Mouse (Mus musculus) gonadal fat pad, adult 2 months (tissue): Measurements from ENCODE around the gene Gm29735. TPM values are rescaled to one million over a fixed set of nuclear protein-coding genes. Genes with fewer than 3 reads are reported as not detected.
"Not testable (repeated sequence)": the region's sequence is repeated elsewhere in the genome, so short reads cannot be mapped to it uniquely, and the experiment has no call there.

Source experiments
- DNase-seq: peaks from one replicate; pipeline ENCODE4 v3.0.0-alpha.2; 2012; ENCODE audit warnings: low read depth
- polyA plus RNA-seq: library from polyadenylated mRNA; depleted of rRNA; stranded (reverse); fragments of >200 nt; gene quantifications from 2 replicates; pipeline ENCODE4 v1.2.3, GENCODE M21; 2012; rRNA removed

The Gm29735 gene
- polyA plus RNA-seq, result not detected in 2 replicates

DNA sequence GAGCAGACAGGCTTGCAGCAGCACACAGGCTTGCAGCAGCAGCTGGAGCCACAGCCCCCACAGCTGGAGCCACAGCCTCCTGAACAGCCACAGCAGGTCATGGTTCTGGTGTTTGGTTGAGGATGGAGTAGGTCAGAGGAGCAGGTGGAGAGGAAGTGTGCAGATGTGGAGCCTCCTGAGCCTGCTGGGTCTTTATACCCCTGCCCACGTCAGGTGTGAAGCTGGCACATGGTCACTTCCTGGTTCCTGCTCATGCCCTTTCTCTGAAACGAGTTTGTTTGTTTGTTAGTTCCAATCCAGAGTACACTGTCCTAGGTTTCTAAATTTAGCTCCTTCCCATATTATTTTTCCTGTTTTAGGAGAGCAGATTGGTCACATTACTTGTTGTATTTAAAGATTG lies at the start of gene Gm29735:
Gm29735 (minus strand) TSS at position 101 of the 400 bp plus-strand sequence.
- DNase-seq, result not testable (repeated sequence)

DNA sequence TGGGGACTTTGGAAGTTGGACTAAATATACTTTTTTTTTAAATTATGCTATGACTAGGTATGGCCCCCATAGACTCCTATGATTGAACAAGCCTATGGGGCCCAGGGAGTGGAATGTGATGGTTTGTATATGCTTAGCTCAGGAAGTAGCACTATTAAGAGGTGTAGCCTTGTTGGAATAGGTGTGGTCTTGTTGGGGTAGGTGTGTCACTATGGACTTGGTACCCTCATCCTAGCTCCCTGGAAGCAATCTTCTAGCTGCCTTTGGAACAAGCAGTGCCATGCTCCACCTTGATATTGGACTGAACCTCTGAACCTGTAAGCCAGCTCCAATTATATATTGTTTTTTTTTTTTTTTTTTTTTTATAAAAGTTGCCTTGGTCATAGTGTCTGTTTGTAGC lies 48.6 kb upstream of the Gm29735 start:
- DNase-seq, result no peak

DNA sequence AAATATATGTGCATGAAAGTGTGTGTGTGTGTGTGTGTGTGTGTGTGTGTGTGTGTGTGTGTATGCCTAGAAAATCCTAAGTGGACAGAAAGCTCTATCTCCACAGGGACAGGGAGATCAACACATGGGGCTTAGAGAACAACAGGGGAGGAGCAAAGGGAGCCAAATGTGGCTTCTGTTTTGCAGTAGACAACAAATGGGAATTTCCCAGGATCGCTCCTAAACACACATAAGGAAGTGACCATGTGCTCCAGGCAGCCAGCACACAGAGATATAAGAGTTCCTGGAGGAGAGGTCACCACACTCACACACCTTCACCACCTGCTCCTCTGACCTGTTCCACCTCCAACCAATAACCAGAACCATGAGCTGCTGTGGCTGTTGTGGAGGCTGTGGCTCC lies 44.2 kb upstream of the Gm29735 start, which contains the start of gene Krtap5-3:
Krtap5-3 (plus strand) TSS at position 301 of the 400 bp plus-strand sequence.
- no peak for DNase-seq

DNA sequence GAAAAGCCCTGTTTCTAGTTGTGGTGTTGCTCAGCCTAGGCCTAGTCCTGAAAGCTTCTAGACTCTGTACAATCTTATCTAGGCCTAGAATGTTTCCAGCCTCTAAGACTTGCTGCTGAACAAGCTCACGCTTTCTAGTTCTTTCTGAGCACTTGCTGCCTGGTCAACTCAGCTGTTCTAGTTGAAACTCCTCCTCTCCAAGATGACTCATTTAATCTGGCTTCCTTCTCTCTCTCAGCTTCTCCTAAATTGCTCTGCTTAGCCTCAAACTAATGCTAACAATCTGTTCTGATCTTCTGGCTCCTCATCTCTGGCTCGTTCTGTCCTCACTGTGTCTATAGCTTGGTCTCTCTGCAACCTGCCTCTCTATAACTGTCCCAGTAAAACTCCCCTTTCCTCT lies 41.8 kb upstream of the Gm29735 start:
- no peak for DNase-seq

GRCm38 (mm10) chr7:142190289-142190688 lies 33.4 kb upstream of the Gm29735 start, which contains the start of gene Gm10153:
Gm10153 (minus strand) TSS chr7:142190389.
- DNase-seq, result no peak

DNA sequence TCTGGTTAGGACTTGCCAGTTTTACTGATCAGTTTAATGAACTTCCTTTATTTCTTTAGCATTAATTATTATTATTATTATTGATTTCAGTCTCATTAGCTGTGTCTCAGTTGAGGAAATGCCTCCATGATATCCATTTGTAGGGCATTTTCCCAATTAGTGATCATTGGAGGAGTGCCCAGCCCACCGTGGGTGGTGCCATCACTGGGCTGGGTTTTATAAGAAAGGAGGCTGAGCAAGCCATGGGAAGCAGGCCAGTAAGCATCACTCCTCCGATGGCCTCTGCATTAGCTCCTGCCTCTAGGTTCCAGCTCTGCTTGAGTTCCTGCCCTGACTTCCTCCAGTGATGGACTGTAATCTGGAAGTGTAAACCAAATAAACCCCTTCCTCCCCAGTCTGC lies 31.2 kb upstream of the Gm29735 start:
- no peak for DNase-seq

GRCm38 (mm10) chr7:142181021-142181420 lies 24.1 kb upstream of the Gm29735 start:
- no peak for DNase-seq

DNA sequence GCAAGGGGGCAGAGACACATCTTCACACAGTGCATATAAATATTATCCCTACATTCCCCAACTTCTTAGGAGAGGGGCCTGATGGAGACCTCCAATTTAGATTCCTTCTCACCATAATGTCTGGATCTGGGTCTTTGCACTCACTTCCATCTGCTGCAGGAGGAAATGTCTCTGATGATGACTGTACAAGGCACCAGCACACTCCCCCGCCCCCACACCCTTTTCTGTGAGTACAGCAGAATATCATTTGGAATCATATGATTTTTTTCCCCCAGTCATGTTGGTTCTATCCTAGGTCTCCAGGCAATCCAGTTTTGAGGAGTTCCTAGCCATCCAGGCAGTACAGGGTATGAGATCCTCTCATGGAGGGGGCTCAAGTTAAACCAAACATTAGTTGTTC lies 21.8 kb upstream of the Gm29735 start:
- no peak for DNase-seq

GRCm38 (mm10) chr7:142175905-142176304 lies 19.0 kb upstream of the Gm29735 start, which contains the start of gene Krtap5-2:
Krtap5-2 (minus strand) TSS chr7:142176005.
- DNase-seq, result not testable (repeated sequence)

- DNase-seq, result no peak
These were observed 12.9 kb upstream of the Gm29735 start for GRCm38 (mm10) chr7:142169836-142170235.

GRCm38 (mm10) chr7:142165639-142166038 lies 8.7 kb upstream of the Gm29735 start, which contains the start of gene Gm4553:
Gm4553 (minus strand) TSS chr7:142165739.
- not testable (repeated sequence) for DNase-seq

GRCm38 (mm10) chr7:142159366-142159765 lies 2.5 kb upstream of the Gm29735 start:
- DNase-seq, result no peak

DNA sequence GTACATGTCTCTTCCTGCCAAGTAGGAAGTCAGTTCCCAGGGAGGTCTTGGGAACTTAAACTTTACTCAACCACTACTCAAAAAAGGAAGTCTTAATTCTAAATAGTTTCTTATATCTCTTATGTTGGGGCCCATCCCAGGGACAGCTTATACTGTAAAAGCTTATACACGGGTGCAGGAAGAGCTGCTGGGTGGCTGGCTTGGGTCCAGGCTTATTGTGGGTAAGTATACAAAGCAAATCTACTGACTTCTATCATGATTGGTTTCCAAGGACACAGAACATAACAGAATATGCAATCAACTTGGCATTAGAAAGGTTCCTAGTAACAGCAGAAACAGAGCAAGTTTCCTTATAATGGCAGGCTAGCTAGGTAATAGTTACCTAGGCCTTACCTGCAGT lies 1.6 kb downstream of the Gm29735 start:
- DNase-seq, result no peak

DNA sequence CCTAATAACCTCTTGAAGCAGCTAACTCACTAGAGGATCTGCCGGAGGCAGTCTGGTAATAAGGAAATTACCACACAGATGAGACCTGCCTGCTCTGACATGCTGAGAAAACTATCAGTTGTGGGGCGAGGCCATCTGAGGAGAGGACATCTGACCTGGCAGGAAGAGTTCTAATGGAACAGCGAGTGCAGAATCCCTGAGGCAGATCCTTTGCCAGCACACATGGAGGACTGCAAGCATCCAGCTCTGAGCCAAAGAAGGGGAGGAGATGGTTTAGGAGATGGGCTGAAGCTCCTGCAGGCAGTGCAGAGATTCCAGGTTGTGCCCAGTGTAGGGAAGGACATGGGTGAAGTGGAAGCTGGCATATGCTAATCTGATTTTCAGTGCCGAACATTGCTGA lies 4.7 kb downstream of the Gm29735 start:
- DNase-seq, result no peak

GRCm38 (mm10) chr7:142148633-142149032 lies 8.3 kb downstream of the Gm29735 start:
- no peak for DNase-seq

- no peak for DNase-seq
These were observed 10.9 kb downstream of the Gm29735 start for GRCm38 (mm10) chr7:142146033-142146432.

DNA sequence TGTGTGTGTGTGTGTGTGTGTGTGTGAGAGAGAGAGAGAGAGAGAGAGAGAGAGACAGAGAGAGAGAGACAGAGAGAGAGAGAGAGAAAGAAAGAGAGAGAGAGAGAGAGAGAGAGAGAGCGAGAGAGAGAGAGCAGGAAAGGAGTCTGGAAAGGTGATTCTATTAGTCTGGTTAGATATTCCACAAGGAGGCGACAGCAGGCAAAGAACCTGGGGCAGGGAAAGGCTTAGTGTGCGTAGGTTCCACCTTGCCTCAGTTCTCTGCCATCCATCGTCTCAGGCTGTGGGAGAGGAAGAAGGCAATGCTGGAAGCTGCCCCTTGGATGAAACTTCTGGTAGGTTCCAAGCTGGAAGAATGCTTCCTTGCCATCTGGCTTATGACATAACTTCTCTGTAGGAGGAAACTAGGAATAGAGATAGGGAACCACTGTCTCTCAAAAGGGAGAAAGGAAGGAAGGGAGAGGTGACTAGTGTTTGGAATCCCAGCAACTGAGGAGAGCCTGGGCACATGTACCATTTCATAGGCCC lies 11.4 kb downstream of the Gm29735 start:
- no peak for DNase-seq

- no peak for DNase-seq
These were observed 12.4 kb downstream of the Gm29735 start, which contains the start of gene Gm45337 for GRCm38 (mm10) chr7:142144507-142144906. Gm45337 (minus strand) TSS chr7:142144607.

DNA sequence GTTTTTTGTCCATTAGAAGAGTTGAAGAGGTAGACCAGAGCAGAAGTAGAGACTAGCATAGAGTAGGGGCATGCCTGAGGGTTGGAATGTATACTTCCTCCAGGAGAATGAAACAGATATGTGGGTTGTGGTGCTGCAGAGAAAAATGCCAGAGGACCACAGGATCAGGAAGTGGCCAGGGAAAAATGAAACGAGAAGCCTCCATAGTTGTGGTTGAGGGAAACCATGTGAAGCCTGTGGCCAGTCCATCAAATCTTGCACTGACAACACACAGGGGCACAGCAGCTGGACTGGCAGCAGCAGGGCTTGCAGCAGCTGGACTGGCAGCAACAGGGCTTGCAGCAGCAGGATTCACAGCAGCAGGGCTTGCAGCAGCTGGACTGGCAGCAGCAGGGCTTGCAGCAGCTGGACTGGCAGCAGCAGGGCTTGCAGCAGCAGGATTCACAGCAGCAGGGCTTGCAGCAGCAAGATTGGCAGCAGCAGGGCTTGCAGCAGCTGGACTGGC lies 13.4 kb downstream of the Gm29735 start:
- DNase-seq, result not testable (repeated sequence)

GRCm38 (mm10) chr7:142140696-142141095 lies 16.2 kb downstream of the Gm29735 start:
- DNase-seq, result no peak

DNA sequence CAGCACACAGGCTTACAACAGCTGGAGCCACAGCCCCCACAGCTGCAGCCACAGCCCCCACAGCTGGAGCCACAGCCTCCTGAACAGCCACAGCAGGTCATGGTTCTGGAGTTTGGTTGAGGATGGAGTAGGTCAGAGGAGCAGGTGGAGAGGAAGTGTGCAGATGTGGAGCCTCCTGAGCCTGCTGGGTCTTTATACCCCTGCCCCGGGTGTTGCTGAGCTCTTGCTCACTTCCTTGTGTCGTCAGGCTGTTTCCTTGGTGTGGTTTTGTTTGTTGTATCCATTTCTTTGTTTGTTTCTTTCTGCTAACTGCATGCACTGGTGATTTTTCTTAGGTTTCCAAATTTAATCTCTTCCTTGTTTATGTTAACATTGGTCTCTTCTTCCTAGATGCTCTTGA lies 21.0 kb downstream of the Gm29735 start, which contains the start of gene Gm39115:
Gm39115 (minus strand) TSS at position 101 of the 400 bp plus-strand sequence.
- DNase-seq, result not testable (repeated sequence)

DNA sequence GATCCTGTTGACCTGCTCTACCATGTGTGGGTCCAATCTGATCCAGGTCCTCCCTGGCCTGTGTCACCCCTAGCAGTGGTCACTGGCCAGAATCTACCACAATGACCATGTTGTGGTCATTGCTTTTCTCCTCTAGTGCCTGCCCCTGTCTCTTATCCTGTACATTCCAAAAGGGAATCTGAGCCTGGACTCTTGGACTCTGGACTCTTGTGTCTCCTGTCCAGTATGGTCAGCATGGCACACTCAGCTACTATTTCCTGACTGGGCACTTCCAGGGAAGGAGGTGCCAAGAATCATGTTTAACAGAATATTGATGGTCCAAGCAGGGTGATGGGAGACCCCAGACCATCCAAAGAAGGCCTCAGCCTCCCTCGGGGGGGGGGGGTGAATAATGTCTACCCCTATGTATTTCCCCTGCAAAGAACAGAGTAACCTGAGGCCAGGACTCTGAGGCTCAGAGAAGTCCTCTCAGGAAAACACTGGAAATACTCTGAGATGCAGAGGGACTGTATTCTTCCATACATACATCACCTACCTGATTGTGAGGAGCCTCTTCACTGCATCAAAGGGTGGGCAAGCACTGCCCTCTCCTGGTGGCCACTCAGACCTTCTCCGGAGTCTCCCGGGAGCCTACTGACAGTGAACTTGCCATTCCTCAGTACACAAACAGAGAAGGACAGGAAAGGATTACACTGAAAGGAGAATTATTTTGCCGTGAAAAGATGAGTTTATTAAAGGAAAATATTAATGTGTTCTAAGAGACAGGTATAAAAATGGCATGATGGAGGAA lies 22.5 kb downstream of the Gm29735 start:
- no peak for DNase-seq

DNA sequence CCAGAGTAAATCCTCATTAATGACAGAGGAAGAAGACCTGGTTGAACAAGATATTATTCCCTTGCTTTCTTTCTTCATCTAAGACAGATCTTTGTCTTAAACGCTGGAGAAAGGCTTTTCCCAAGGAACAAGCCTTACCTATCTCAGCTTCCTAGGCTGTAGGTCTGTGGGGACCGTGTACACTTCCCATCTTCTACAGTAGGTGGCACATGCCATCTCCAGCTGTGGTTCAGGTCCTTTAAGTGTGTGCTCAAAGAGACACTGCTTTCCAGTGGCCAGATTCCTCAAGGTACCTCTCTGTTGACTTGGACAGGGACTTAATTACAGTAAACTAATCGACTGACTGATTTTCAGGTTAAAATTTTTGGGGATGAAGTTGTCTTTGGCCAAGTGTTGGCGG lies 28.1 kb downstream of the Gm29735 start:
- no peak for DNase-seq
